Mouse (Mus musculus): ENCODE results near the gene Cbfa2t3. TPM values are rescaled to one million over a fixed set of nuclear protein-coding genes. Genes with fewer than 3 reads are reported as not detected.
A peak's percentile ranks its signal among the peaks of the same experiment; 100 is the strongest.

Gene Cbfa2t3
- polyA plus RNA-seq, 1 experiment from 2014 or later = 5.9 TPM

GRCm38 (mm10) chr8:122677481-122678021 lies 21.4 kb downstream of the Cbfa2t3 start:
- Histone ChIP-seq H3K27me3 (replicated peaks; ENCODE audit: control insufficient read depth, insufficient read depth, low read length) (peaks cover 46% of the 10 kb centered on the region), H3K27ac (ENCODE audit: low read depth, low read length) (peak overlapping the region; percentile 54; the same call in 1 of the 2 replicates), H3K36me3 (ENCODE audit: control insufficient read depth, insufficient read depth) (no peaks in the 10 kb centered on the region)

DNA sequence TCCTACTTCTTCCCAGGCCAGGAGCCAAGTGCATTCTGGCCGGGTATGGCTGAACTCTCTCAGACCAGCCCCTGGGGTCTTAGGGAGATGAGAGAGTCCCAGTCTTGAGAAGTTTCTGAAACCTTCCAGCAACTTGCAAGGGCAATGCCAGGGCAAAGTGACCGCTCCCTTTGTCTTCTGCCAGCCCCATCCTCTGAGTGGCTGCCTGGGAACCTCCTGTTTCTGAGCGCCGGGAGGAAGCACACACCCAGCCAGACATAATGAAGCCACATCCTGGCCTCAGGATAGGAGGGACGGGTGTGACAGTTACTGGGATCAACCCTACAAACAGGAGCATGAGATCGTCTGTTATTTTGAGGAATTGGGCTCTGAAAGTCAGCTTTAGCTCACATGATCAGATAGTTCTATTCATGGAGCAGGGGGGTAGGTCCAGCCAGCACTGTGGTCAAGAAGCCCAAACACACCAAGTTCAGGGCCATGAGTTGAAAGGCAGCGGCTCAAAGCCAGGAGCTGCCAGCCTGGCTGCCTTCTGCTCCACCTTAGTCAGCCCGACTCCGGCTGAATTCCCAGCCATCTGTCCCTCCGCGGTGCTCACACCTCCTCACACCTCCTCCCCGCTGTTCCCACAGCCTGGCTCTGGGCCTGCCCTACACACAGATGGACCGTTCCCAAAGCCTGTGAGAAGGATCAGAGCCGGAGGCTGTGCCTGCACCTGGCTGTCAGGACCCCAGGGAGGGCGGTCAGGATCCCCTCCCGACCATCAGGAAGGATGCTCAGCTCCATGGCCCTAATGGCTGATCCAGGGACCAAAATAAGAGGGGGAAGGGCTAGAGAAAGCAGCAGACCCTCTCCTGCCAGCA lies 22.1 kb downstream of the Cbfa2t3 start:
- Histone ChIP-seq H3K4me3 (ENCODE audit: low read depth, low read length) (peak overlapping the region; percentile 72), H3K9ac (ENCODE audit: low read depth, low read length) (peak overlapping the region; percentile 64; the same call in 1 of the 2 replicates), H3K27ac (ENCODE audit: low read depth, low read length) (no peak overlapping the region), H3K9me3 (ENCODE audit: control insufficient read depth) (no peaks in the 10 kb centered on the region), H3K4me1 (replicated peaks; ENCODE audit: control insufficient read depth, insufficient read depth, low read length) (no peaks in the 10 kb centered on the region), H3K36me3 (ENCODE audit: control insufficient read depth, insufficient read depth) (no peaks in the 10 kb centered on the region), H3K27me3 (replicated peaks; ENCODE audit: control insufficient read depth, insufficient read depth, low read length) (peaks cover 39% of the 10 kb centered on the region), H3K4me2 (replicated peaks; ENCODE audit: low read depth) (peak overlapping the region; percentile 100)
- 18% methylated on average over 16 of the region's 16 CpGs for WGBS
- peak; percentile 14; the same call in 1 of the 2 replicates for ATAC-seq
- TF ChIP-seq CTCF (IDR thresholded peaks at IDR 0.05; ENCODE audit: low read depth) = no peak

More at GRCm38 (mm10) chr8:122677481-122678021, 21.4 kb downstream of the Cbfa2t3 start:
- no peaks in the 10 kb centered on the region for H3K9me3 ChIP-seq (ENCODE audit: control insufficient read depth)
- no peaks in the 10 kb centered on the region for H3K4me1 ChIP-seq (replicated peaks; ENCODE audit: control insufficient read depth, insufficient read depth, low read length)
- H3K4me2 ChIP-seq (replicated peaks; ENCODE audit: low read depth) = peak overlapping the region; percentile 100
- peak overlapping the region; percentile 64 for H3K9ac ChIP-seq (ENCODE audit: low read depth, low read length)
- peak overlapping the region; percentile 72 for H3K4me3 ChIP-seq (ENCODE audit: low read depth, low read length)
- no peak for ATAC-seq
- TF ChIP-seq CTCF (IDR thresholded peaks at IDR 0.05; ENCODE audit: low read depth) = no peak
- 3% methylated on average over 22 of the region's 35 CpGs for WGBS

DNA sequence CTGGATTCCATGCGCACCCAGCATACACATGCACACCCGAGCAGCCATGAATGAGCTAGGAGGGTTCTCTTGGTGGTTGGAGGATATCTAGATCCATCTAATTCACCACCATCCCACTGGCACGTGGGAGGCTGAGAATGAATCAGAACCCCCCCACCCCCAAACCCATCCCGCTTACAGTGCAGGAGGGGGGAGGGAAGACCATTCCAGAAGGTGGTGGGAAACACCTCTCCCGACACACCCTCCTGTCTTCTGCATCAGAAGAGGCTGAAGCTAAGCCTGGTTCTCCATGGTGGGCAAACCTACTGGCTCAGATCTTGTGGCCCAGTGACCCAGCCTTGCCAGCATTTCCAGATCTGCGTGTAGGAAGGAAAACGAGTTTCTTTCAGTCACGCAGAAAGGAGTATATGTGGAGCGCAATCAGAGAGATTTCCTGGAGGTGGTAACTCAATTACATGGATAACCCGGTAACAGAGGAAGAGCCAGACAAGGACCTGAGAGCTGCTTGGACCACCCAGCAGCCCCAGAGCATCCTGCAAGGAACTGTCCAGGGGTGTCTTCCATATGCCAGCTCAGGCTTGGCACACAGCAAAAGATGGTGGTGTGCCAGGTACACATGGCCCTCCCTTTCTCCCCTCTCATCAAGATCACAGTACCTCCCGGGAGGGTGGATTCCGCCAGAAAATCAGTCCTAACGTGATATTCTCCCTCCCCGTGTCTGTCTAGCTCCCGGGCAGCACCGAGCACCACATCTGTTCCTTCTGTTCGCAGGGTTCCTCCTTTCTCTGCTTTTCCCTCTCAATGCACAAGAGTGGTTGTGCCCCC lies 23.1 kb downstream of the Cbfa2t3 start:
- H3K9ac ChIP-seq (ENCODE audit: low read depth, low read length) = no peak overlapping the region
- H3K27me3 ChIP-seq (replicated peaks; ENCODE audit: control insufficient read depth, insufficient read depth, low read length) = peaks cover 35% of the 10 kb centered on the region
- WGBS = 75% methylated on average over 17 of the region's 17 CpGs

DNA sequence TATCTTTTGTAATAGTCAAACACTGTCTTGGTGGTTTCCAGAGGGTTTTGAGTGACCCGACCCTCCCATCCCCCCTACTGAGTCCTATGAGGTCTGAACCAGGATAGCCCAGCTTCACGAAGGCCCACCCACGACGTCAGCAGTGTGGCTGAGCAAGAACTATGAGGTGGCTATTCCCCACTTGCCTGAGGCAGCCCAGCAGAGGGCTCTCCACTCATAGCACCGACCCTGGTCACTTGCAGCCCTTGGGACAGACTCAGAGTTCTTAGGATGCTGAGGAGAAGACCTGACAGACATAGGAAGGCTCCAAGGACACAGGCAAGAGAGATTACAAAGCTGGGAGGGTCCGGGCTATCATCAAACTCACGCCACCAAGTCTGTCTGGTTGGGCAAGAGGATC lies 23.9 kb downstream of the Cbfa2t3 start:
- Histone ChIP-seq H3K27me3 (replicated peaks; ENCODE audit: control insufficient read depth, insufficient read depth, low read length) (peaks cover 31% of the 10 kb centered on the region), H3K4me1 (replicated peaks; ENCODE audit: control insufficient read depth, insufficient read depth, low read length) (no peaks in the 10 kb centered on the region), H3K9me3 (ENCODE audit: control insufficient read depth) (no peaks in the 10 kb centered on the region), H3K27ac (ENCODE audit: low read depth, low read length) (no peak overlapping the region), H3K9ac (ENCODE audit: low read depth, low read length) (no peak overlapping the region), H3K36me3 (ENCODE audit: control insufficient read depth, insufficient read depth) (no peaks in the 10 kb centered on the region), H3K4me2 (replicated peaks; ENCODE audit: low read depth) (no peak overlapping the region), H3K4me3 (ENCODE audit: low read depth, low read length) (no peak overlapping the region)
- ATAC-seq = no peak
- 40% methylated on average over 7 of the region's 7 CpGs for WGBS
- peak; percentile 53 for TF ChIP-seq CTCF (IDR thresholded peaks at IDR 0.05; ENCODE audit: low read depth)

More for the DNA sequence above, 23.1 kb downstream of the Cbfa2t3 start:
- H3K4me1 ChIP-seq (replicated peaks; ENCODE audit: control insufficient read depth, insufficient read depth, low read length) = no peaks in the 10 kb centered on the region
- H3K4me2 ChIP-seq (replicated peaks; ENCODE audit: low read depth) = peak overlapping the region; percentile 100
- H3K9me3 ChIP-seq (ENCODE audit: control insufficient read depth) = no peaks in the 10 kb centered on the region
- no peak for TF ChIP-seq CTCF (IDR thresholded peaks at IDR 0.05; ENCODE audit: low read depth)
- no peak overlapping the region for H3K4me3 ChIP-seq (ENCODE audit: low read depth, low read length)
- no peak for ATAC-seq
- no peaks in the 10 kb centered on the region for H3K36me3 ChIP-seq (ENCODE audit: control insufficient read depth, insufficient read depth)
- H3K27ac ChIP-seq (ENCODE audit: low read depth, low read length) = no peak overlapping the region

GRCm38 (mm10) chr8:122673989-122674388 lies 24.9 kb downstream of the Cbfa2t3 start:
- Histone ChIP-seq H3K4me3 (ENCODE audit: low read depth, low read length) (no peak overlapping the region), H3K4me2 (replicated peaks; ENCODE audit: low read depth) (no peak overlapping the region), H3K9ac (ENCODE audit: low read depth, low read length) (no peak overlapping the region), H3K36me3 (ENCODE audit: control insufficient read depth, insufficient read depth) (no peaks in the 10 kb centered on the region), H3K27ac (ENCODE audit: low read depth, low read length) (no peak overlapping the region), H3K9me3 (ENCODE audit: control insufficient read depth) (no peaks in the 10 kb centered on the region), H3K4me1 (replicated peaks; ENCODE audit: control insufficient read depth, insufficient read depth, low read length) (no peaks in the 10 kb centered on the region), H3K27me3 (replicated peaks; ENCODE audit: control insufficient read depth, insufficient read depth, low read length) (peaks cover 22% of the 10 kb centered on the region)
- ATAC-seq = no peak
- no peak for TF ChIP-seq CTCF (IDR thresholded peaks at IDR 0.05; ENCODE audit: low read depth)
- 73% methylated on average over 12 of the region's 12 CpGs for WGBS

DNA sequence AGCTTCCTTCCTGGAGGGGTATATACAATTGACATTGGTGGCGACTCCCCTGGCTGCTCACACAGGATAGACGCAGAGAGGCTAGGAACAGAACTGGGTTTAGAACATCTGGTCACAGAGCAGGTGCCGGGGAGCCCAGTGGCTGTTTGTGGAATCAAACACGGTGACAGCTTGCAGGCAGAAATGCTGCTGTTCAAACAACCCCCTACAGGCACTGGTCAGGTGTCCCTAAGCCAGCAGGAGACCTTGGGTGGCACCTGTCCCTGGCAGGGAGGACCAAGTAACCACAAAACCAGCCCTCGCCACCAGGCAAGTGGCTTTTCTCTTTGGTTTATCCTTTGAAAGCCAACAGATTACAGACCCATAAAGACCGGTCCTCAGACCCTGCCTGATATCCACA lies 27.0 kb downstream of the Cbfa2t3 start:
- ATAC-seq = no peak
- Histone ChIP-seq H3K27ac (ENCODE audit: low read depth, low read length) (no peak overlapping the region), H3K9me3 (ENCODE audit: control insufficient read depth) (no peaks in the 10 kb centered on the region), H3K4me2 (replicated peaks; ENCODE audit: low read depth) (no peak overlapping the region), H3K4me3 (ENCODE audit: low read depth, low read length) (no peak overlapping the region), H3K4me1 (replicated peaks; ENCODE audit: control insufficient read depth, insufficient read depth, low read length) (no peaks in the 10 kb centered on the region), H3K27me3 (replicated peaks; ENCODE audit: control insufficient read depth, insufficient read depth, low read length) (peaks cover 12% of the 10 kb centered on the region; the same call in 1 of the 2 replicates), H3K36me3 (ENCODE audit: control insufficient read depth, insufficient read depth) (no peaks in the 10 kb centered on the region), H3K9ac (ENCODE audit: low read depth, low read length) (no peak overlapping the region)
- no peak for TF ChIP-seq CTCF (IDR thresholded peaks at IDR 0.05; ENCODE audit: low read depth)
- 61% methylated on average over 6 of the region's 6 CpGs for WGBS
